Mouse (Mus musculus) intestine, postnatal 0 days (tissue): ENCODE data around the gene Adam1a. TPM values are rescaled to one million over a fixed set of nuclear protein-coding genes. Genes with fewer than 3 reads are reported as not detected.

Experiments
- ATAC-seq: fragments of 200-750 bp; cut with Nextera tagmentation; 2 replicates; pipeline ENCODE4 v1.8.0; 2017; ENCODE audit warnings: mild to moderate bottlenecking, moderate TSS enrichment, moderate library complexity
- H3K27ac ChIP-seq: fragments of 300-500 bp; sonication (generic); 2 replicates; pipeline ENCODE4 v1.5.1; 2014; ENCODE audit warnings: mild to moderate bottlenecking, low read depth, low read length, moderate library complexity
- H3K27me3 ChIP-seq: fragments of 300-500 bp; sonication (generic); replicated peaks from 2 replicates; pipeline ENCODE4 v1.6.1; 2014; ENCODE audit warnings: low read length, mixed read lengths; ENCODE audit not compliant: control insufficient read depth, insufficient read depth
- H3K36me3 ChIP-seq: fragments of 300-500 bp; sonication (generic); 2 replicates; pipeline ENCODE4 v1.6.1; 2014; ENCODE audit warnings: mild to moderate bottlenecking, moderate library complexity; ENCODE audit not compliant: control insufficient read depth, insufficient read depth
- H3K4me1 ChIP-seq: fragments of 300-500 bp; sonication (generic); replicated peaks from 2 replicates; pipeline ENCODE4 v1.6.1; 2014; ENCODE audit warnings: antibody characterized with exemption, low read length, mixed read lengths; ENCODE audit not compliant: control insufficient read depth, insufficient read depth
- H3K4me2 ChIP-seq: fragments of 300-500 bp; sonication (generic); replicated peaks from 2 replicates; pipeline ENCODE4 v1.6.1; 2014; ENCODE audit warnings: low read depth, mild to moderate bottlenecking, moderate library complexity
- H3K4me3 ChIP-seq: fragments of 300-500 bp; sonication (generic); 2 replicates; pipeline ENCODE4 v1.5.1; 2014; ENCODE audit warnings: low read depth, low read length
- H3K9ac ChIP-seq: fragments of 300-500 bp; sonication (generic); 2 replicates; pipeline ENCODE4 v1.6.1; 2014; ENCODE audit warnings: mild to moderate bottlenecking, low read depth, low read length
- H3K9me3 ChIP-seq: fragments of 300-500 bp; sonication (generic); 2 replicates; pipeline ENCODE4 v1.6.1; 2016; ENCODE audit warnings: mixed run types; ENCODE audit not compliant: control insufficient read depth
- CTCF ChIP-seq: sonication (generic); IDR thresholded peaks from 2 replicates; pipeline ENCODE4 v1.5.1; 2016; ENCODE audit warnings: low read depth, mild to moderate bottlenecking, control low read depth, antibody characterized with exemption, moderate library complexity
- WGBS: fragments of 180-500 bp; shearing (Covaris S2); extraction: QIAGEN DNeasy Blood & Tissue Kit; methylation state at CpG from one replicate; pipeline ENCODE4 v1.1.7; 2014; 5-methylcytosine and 5-hydroxymethylcytosine counted together
- polyA plus RNA-seq: library from polyadenylated mRNA; unstranded; fragments of >200 nt; fragmentation: Nextera tagmentation; extraction: Ambion mirVana; gene quantifications from 2 replicates; pipeline ENCODE4 v1.2.1, GENCODE M21; 2015

Adam1a gene
- polyA plus RNA-seq, 1 experiment from 2014 or later: 0.39 TPM

DNA sequence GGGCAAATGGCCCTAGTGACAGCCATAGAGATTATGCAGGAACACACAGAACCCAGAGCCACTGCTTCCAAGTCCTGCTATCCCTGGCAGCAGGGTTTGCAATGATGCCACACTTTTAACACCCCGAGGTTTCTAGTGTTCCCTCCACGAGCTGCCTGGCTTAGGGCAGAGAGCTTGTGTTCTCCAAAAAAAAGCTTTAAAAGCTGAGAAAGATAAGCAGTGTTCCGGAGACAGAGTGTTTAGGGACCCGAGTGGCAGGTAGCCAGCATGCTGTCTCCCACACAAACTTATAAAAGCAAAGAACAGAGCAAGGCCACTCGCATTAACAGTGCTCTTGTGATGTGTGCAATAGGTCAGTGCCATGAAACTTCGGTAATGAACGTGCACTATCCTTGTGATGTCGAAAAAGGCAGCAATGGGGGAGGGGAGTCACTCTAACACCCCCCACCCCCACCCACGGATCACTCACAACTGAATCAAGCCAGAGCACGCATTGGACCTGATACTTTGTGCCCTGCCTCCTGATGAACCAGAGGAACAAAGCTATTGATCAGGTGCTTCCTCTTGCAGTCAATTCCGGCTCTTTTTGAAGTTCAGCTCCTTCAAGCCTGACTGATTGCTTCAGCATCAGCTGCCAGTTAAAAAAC is 46.3 kb upstream of the Adam1a start:
- peaks cover 3% of the 10 kb centered on the region; the same call in 1 of the 2 replicates for H3K4me1 ChIP-seq
- H3K27me3 ChIP-seq: no peaks in the 10 kb centered on the region
- TF ChIP-seq CTCF: no peak
- H3K9ac ChIP-seq: no peak overlapping the region
- ATAC-seq: no peak
- H3K4me2 ChIP-seq: peak overlapping the region; percentile 90
- H3K27ac ChIP-seq: peak overlapping the region; percentile 15; the same call in 1 of the 2 replicates
- H3K9me3 ChIP-seq: no peaks in the 10 kb centered on the region
- no peak overlapping the region for H3K4me3 ChIP-seq
- 72% methylated on average over 11 of the region's 11 CpGs for WGBS
- no peaks in the 10 kb centered on the region for H3K36me3 ChIP-seq

DNA sequence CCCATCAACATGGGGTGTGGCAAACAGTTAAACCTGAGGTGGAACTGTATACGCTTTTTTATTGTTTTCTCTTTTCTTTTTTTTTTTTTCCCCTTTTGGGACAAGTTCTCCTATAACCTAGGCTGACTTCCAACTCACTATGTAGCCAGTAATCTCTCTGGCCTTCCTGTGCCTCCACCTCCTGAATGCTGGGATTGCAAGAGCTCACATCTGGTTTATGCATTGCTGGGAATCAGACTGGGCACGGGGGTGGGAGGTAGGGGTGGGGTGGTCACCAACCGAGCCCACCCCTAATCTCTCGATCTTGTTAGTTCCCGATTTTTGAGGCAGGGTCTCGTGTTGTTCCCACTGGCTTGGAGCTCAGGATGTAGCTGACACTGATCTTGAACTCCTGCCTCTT is 44.6 kb upstream of the Adam1a start:
- 86% methylated on average over 6 of the region's 6 CpGs for WGBS

DNA sequence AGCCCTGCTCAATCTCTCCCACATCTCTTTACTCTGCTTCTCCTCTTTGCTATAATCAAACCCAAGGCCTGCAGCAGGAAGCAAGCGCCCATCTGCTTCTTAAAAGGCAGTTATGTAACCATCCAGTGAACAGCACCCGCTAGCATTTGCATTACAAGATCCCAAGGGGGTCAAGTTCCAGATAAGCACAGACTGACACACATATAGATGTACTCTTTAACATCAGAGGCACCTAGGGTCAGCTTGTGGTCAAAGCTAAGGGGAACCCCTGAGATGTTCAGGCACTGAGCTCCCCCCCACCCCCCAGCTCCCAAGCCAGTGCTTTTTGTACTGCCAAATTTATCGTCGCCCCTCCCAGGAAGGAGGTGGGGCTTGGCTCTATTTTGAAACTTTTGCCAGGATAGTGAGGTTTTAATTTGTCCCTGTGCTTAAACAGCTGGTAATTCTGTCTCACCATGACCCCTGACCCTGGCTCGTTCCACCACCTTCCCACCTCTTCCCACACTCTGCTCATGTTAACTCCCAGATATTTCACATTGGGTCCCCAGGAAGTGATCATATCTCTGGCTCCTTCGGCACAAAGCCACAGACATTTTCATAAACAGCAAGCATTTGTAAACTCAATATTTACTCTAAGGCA is 41.2 kb upstream of the Adam1a start:
- TF ChIP-seq CTCF: no peak
- Histone ChIP-seq H3K4me2 (0 out of 2 replicates have a peak overlapping the region, but pooled peaks have one; percentile 2), H3K4me1 (0 out of 2 replicates have a peak, but pooled peaks cover 3% of the 10 kb centered on the region), H3K4me3 (no peak overlapping the region), H3K27me3 (no peaks in the 10 kb centered on the region), H3K9ac (no peak overlapping the region), H3K9me3 (no peaks in the 10 kb centered on the region), H3K27ac (peak overlapping the region; percentile 28; the same call in 1 of the 2 replicates), H3K36me3 (no peaks in the 10 kb centered on the region)
- no peak for ATAC-seq
- 47% methylated on average over 6 of the region's 6 CpGs for WGBS

More for the DNA sequence above, 44.6 kb upstream of the Adam1a start:
- H3K36me3 ChIP-seq: no peaks in the 10 kb centered on the region
- no peaks in the 10 kb centered on the region; the same call in 1 of the 2 replicates for H3K4me1 ChIP-seq
- no peaks in the 10 kb centered on the region for H3K27me3 ChIP-seq
- no peak overlapping the region for H3K27ac ChIP-seq
- no peak overlapping the region for H3K4me2 ChIP-seq
- no peak overlapping the region for H3K4me3 ChIP-seq
- H3K9me3 ChIP-seq: no peaks in the 10 kb centered on the region
- no peak overlapping the region for H3K9ac ChIP-seq
- TF ChIP-seq CTCF: no peak
- no peak for ATAC-seq

DNA sequence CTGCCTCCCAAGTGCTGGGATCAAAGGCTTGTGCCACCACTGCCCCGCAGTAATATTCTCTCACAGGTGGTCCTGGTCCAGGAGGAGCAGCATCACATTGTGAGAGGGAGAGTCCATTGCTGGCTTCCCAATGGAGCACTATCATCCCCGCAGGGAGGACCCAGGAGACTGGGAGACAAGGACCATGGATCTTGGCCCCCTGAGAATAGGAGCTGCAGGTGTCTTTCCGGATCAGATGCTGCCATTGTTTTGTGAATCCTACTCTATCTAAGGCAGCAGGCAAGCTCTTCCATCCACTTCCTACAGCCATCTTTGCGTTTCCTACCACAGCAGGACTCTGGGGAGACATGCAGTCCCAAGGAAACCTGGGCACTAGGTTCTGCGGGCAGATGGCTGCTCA is 40.4 kb upstream of the Adam1a start:
- Histone ChIP-seq H3K27me3 (no peaks in the 10 kb centered on the region), H3K36me3 (no peaks in the 10 kb centered on the region), H3K4me1 (0 out of 2 replicates have a peak, but pooled peaks cover 3% of the 10 kb centered on the region), H3K9ac (no peak overlapping the region), H3K4me2 (0 out of 2 replicates have a peak overlapping the region, but pooled peaks have one; percentile 2), H3K9me3 (no peaks in the 10 kb centered on the region), H3K27ac (no peak overlapping the region), H3K4me3 (no peak overlapping the region)
- TF ChIP-seq CTCF: no peak
- WGBS: 93% methylated on average over 5 of the region's 5 CpGs
- ATAC-seq: no peak

DNA sequence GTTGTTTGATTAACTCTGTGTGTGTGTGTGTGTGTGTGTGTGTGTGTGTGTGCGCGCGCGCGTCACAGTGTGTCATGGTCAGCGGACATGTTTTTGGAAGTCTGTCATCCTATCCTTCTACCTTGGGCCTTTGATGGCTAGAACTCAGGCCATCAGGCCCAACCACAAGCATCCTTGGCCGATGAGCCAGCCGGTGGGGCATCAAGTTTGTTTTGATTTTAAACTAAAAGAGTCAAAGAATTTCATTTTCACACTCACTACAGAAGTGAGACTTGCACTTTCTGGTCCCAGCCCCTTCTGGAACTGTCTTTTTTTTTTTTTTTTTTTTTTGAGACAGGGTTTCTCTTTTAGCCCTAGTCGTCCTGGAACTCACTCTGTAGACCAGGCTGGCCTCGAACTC is 39.7 kb upstream of the Adam1a start:
- H3K27ac ChIP-seq: no peak overlapping the region
- no peak for TF ChIP-seq CTCF
- 94% methylated on average over 10 of the region's 10 CpGs for WGBS
- H3K9me3 ChIP-seq: no peaks in the 10 kb centered on the region
- ATAC-seq: no peak
- H3K4me3 ChIP-seq: no peak overlapping the region
- H3K4me1 ChIP-seq: 0 out of 2 replicates have a peak, but pooled peaks cover 3% of the 10 kb centered on the region
- no peak overlapping the region for H3K4me2 ChIP-seq
- no peak overlapping the region for H3K9ac ChIP-seq
- no peaks in the 10 kb centered on the region for H3K27me3 ChIP-seq
- H3K36me3 ChIP-seq: peaks cover 5% of the 10 kb centered on the region

DNA sequence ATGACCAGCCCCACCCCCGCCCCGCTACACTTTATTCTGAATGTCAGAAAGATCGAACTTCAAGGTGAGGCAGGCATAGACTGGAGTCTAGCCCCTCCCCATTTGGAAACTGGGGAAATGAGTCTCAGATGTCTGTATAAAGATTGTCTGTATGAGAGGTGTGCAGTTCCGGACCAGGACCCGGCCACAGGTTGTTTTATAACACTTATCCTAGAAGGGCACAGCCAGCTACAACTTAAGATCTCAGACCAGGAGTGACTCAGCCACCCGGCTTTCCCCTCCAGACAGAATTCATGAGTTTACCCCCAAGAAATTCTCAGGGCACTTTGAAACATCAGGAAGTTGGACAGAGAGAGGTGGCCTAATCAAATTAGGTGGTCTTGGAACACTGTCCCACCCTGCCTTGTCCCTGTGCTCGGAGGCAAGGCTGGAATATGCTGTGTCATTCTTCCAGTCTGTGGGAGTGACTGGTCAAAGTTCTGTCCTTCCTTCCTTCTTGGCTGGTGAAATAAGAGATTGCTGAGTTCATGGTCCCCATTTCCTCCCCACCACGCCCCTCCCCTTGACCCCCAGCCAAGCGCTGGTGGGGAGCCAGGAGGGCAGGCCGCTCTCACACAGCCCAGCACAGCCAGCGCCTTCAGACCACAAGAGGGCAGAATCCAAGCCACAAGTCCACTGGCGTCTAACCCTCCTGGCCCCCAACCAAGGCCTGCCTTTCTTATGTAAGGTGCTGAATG is 38.7 kb upstream of the Adam1a start:
- Histone ChIP-seq H3K4me3 (peak overlapping the region; percentile 17), H3K27ac (peak overlapping the region; percentile 86), H3K27me3 (no peaks in the 10 kb centered on the region), H3K4me1 (0 out of 2 replicates have a peak, but pooled peaks cover 3% of the 10 kb centered on the region), H3K9me3 (no peaks in the 10 kb centered on the region), H3K36me3 (peaks cover 16% of the 10 kb centered on the region), H3K4me2 (peak overlapping the region; percentile 51), H3K9ac (peak overlapping the region; percentile 31; the same call in 1 of the 2 replicates)
- peak; percentile 94 for ATAC-seq
- peak; percentile 93 for TF ChIP-seq CTCF
- 27% methylated on average over 12 of the region's 12 CpGs for WGBS
